Mouse (Mus musculus) left cerebral cortex, postnatal 14 days (tissue): ENCODE data around the gene Hoxc12. TPM values are rescaled to one million over a fixed set of nuclear protein-coding genes. Genes with fewer than 3 reads are reported as not detected.

Experiments
- DNase-seq, 2 experiments: peaks; one replicate each; pipeline ENCODE4 v3.0.0; 2021 to 2022; ENCODE audit warnings: low spot score in 2 of 2, mixed read lengths in 1 of 2
- intact Hi-C: fragments of 180-260 bp; cut with DNase I; formaldehyde crosslinking; loops from one replicate; pipeline ENCODE4 v1.15.1; 2025
- long read RNA-seq, 2 experiments: library from polyadenylated mRNA; stranded (forward); transcript quantifications; one replicate each; pipeline ENCODE4 v2.0.0; 2021
- total RNA-seq, 2 experiments: library from RNA; stranded (reverse); gene quantifications; 2 replicates each; pipeline ENCODE4 v1.2.3; 2021

The Hoxc12 gene
- total RNA-seq, result not detected
- long read RNA-seq, experiment 1, result 0 reads
- long read RNA-seq, experiment 2, result 0 reads

GRCm38 (mm10) chr15:102936279-102936972 lies at the start of gene Hoxc12:
Gene Hoxc12, plus strand, starts transcription at chr15:102936757.
- intact Hi-C loops, result no loop called here
- no peak for DNase-seq

GRCm38 (mm10) chr15:102895115-102895514 lies 41.4 kb upstream of the Hoxc12 start:
- no peak for DNase-seq
- intact Hi-C loops, result loop anchor here (10.0 kb wide), 1 partner anchor 130 kb away; no protein-coding TSS in a partner anchor

GRCm38 (mm10) chr15:102904946-102905345 lies 31.6 kb upstream of the Hoxc12 start:
- intact Hi-C loops, result no loop called here
- no peak for DNase-seq

GRCm38 (mm10) chr15:102909536-102909935 lies 27.0 kb upstream of the Hoxc12 start:
- intact Hi-C loops, result no loop called here
- DNase-seq, result no peak

- intact Hi-C loops, result no loop called here
- DNase-seq, result no peak
These were observed 26.5 kb upstream of the Hoxc12 start for GRCm38 (mm10) chr15:102910038-102910437.

- no peak for DNase-seq
- intact Hi-C loops, result no loop called here
These were observed 26.0 kb upstream of the Hoxc12 start for GRCm38 (mm10) chr15:102910496-102911095.

GRCm38 (mm10) chr15:102913038-102913585 lies 23.4 kb upstream of the Hoxc12 start:
- DNase-seq, result no peak
- intact Hi-C loops, result no loop called here

GRCm38 (mm10) chr15:102917972-102918572 lies 18.5 kb upstream of the Hoxc12 start:
- intact Hi-C loops, result no loop called here
- DNase-seq, result no peak

- intact Hi-C loops, result no loop called here
- no peak for DNase-seq
These were observed 17.8 kb upstream of the Hoxc12 start for GRCm38 (mm10) chr15:102918611-102919265.

GRCm38 (mm10) chr15:102919336-102920180 lies 17.0 kb upstream of the Hoxc12 start:
- DNase-seq, result no peak
- intact Hi-C loops, result no loop called here

GRCm38 (mm10) chr15:102920619-102921018 lies 15.9 kb upstream of the Hoxc12 start:
- no peak for DNase-seq
- intact Hi-C loops, result no loop called here

GRCm38 (mm10) chr15:102921053-102922011 lies 15.2 kb upstream of the Hoxc12 start, which contains the start of gene Hoxc13:
Gene Hoxc13, plus strand, starts transcription at chr15:102921103.
- intact Hi-C loops, result no loop called here
- no peak for DNase-seq

GRCm38 (mm10) chr15:102922012-102922362 lies 14.6 kb upstream of the Hoxc12 start:
- intact Hi-C loops, result no loop called here

GRCm38 (mm10) chr15:102922636-102923500 lies 13.7 kb upstream of the Hoxc12 start:
- DNase-seq, result no peak
- intact Hi-C loops, result no loop called here

More at GRCm38 (mm10) chr15:102922012-102922362, 14.6 kb upstream of the Hoxc12 start:
- DNase-seq, result no peak

GRCm38 (mm10) chr15:102927032-102927645 lies 9.4 kb upstream of the Hoxc12 start:
- intact Hi-C loops, result no loop called here

GRCm38 (mm10) chr15:102931706-102932358 lies 4.7 kb upstream of the Hoxc12 start:
- intact Hi-C loops, result no loop called here
- DNase-seq, result no peak

More at GRCm38 (mm10) chr15:102927032-102927645, 9.4 kb upstream of the Hoxc12 start:
- no peak for DNase-seq
